Mouse (Mus musculus) hematopoietic stem cell, adult 5-6 weeks (primary cell): ENCODE results near the gene Smndc1. TPM values are rescaled to one million over a fixed set of nuclear protein-coding genes. Genes with fewer than 3 reads are reported as not detected.
"Not testable (repeated sequence)": the region's sequence is repeated elsewhere in the genome, so short reads cannot be mapped to it uniquely, and the experiment has no call there.

Experiments used
- ATAC-seq, 2 experiments: fragments of 125-278 bp in 1 of 2; replicated peaks in 1 of 2; 2 replicates each; pipeline ENCODE4 v1.8.0; 2016 to 2017; ENCODE audit warnings: inconsistent platforms in 2 of 2, mild to moderate bottlenecking in 2 of 2, moderate number of reproducible peaks in 2 of 2, low read depth in 1 of 2, moderate TSS enrichment in 1 of 2; ENCODE audit not compliant: low FRiP score in 2 of 2, poor library complexity in 2 of 2, severe bottlenecking in 2 of 2, insufficient read depth in 1 of 2, low TSS enrichment in 1 of 2
- total RNA-seq: library from RNA; stranded (forward); fragments of 172-1452, 232-1000 nt; gene quantifications from 2 replicates; pipeline ENCODE4 v1.2.3, GENCODE M21; 2017

Gene Smndc1
- total RNA-seq, 1 experiment from 2014 or later: 42.6 TPM

- not testable (repeated sequence) for ATAC-seq
Observed at GRCm38 (mm10) chr19:53394956-53395355, 4.6 kb upstream of the Smndc1 start.

DNA sequence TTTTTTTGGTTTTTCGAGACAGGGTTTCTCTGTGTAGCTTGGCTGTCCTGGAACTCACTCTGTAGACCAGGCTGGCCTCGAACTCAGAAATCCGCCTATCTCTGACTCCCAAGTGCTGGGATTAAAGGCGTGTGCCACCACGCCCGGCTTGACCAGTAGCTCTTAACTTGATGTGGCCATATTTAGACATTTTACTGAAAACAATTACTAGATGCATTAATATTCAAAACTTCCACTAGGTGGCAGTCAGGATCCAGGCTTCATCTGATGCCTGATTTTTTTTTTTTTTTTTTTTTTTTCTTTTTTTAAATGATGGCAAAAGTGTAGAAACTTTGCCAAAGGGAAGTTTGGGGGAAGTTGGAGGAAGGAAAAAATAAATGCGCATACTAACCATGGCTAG is 4.2 kb upstream of the Smndc1 start:
- ATAC-seq: no peak

DNA sequence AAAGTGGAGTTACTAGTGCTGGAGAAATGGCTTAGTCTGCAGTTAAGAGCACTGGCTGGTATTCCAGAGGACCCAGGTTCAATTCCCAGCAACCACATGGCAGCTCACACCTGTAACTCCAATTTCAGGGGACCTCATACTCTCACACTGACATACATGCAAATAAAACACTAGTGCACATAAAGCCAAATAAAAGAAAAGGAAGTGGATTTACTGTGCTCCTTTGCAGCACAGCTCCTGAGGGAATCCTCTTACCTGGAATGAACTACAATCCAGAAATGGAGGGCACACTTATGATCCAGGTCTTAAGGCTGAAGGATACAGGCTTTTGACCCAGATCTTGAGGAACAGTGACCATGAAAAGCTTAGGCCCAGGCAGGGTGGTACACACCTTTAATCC is 3.3 kb upstream of the Smndc1 start:
- no peak for ATAC-seq

DNA sequence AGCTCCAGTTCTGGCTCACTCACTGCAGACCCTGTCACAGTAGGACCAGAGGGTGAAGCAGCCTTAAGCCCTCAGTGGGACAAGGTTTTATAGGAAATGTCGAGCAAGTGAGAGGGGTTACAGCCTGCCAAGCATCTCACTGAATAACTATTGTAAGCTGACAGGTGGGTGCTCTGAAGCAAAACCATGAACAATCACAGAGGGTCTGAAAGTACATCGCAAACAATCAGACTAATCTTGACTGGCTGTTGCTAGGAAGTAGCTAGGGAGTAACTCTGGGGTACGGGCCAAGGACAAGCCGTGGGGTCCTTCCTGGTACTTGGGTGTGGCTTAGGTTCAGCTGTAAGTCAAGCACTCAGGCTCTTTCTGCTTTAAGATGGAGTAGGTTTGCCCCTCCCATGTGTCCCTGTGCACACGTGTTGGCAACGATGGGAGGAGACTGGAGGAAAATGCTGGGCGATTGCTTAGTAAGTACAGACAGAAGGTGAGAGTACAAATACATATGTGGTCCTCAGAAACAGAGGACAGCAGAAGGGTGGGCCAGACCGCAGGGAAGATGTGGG is 2.5 kb upstream of the Smndc1 start:
- no peak for ATAC-seq

DNA sequence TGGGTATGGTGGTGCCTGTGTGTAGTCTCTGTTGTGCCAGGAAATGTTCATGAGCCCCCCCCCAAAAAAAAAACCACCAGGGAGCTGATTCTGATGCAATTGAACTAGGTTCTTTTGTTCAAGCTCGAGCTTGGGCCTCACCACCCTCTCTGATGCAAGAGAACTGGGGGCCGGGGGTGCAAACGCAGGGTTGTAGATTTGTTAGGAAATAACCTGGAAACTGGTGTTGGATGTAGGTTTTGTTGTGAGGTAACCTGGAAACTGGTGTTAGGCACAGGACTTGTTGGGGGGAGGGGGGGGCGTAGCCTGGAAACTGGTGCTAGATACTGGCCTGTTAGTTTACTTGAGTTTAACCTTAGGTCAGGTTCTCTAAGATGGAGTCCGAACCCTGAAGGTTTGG is 1.4 kb upstream of the Smndc1 start:
- ATAC-seq: no peak

GRCm38 (mm10) chr19:53391386-53391785 is 1.0 kb upstream of the Smndc1 start:
- ATAC-seq: no peak

GRCm38 (mm10) chr19:53389851-53390431 is 437 bp downstream of the Smndc1 start:
- ATAC-seq: peak; percentile 20 to 33; a peak in 2 of 4 replicates

DNA sequence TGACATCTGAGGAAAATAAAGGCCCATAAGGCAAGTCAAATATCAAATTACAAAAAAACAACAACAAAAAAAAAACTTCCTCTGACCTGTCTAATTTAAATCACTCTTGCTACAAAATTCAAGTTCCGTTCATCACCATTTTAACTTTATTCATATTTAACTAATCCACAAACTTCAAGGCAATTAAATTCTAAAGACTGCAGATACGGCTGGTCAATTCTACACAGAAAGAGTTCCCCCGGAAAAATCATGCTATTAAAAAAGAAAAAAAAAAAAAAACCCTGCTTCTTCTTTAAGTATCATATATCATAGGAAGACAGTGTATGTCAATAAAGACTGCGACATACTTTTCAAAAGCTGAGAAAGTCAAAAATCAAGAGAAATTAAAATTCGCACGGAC is 961 bp downstream of the Smndc1 start:
- ATAC-seq: no peak

GRCm38 (mm10) chr19:53383336-53383735 is 7.0 kb downstream of the Smndc1 start:
- ATAC-seq: no peak

DNA sequence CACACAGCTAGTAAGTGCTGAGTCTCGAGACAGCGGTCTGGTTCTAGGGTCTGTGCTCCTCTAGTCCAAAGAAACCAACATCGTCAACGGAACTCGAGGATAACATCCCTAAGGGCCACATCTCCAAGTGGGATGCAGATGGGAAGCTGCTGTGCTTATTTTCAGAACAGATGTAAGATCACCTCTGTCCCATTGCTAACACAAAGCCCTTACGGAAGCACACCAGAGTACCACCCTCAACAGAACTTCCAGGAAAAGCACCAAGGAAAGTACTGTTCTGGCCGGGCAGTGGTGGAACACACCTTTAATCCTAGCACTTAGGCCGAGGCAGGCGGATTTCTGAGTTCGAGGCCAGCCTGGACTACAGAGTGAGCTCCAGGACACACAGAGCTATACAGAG is 12.0 kb downstream of the Smndc1 start:
- no peak for ATAC-seq

- ATAC-seq: no peak
Observed at GRCm38 (mm10) chr19:53377652-53378051, 12.7 kb downstream of the Smndc1 start.

- ATAC-seq: no peak
Observed at GRCm38 (mm10) chr19:53375816-53376215, 14.6 kb downstream of the Smndc1 start.

- ATAC-seq: no peak
Observed at GRCm38 (mm10) chr19:53375299-53375698, 15.1 kb downstream of the Smndc1 start.

GRCm38 (mm10) chr19:53373570-53373969 is 16.8 kb downstream of the Smndc1 start:
- ATAC-seq: no peak

- no peak for ATAC-seq
Observed at GRCm38 (mm10) chr19:53371666-53372065, 18.7 kb downstream of the Smndc1 start, which contains the start of gene Gm10197. Gene Gm10197, minus strand, starts transcription at chr19:53371766.

GRCm38 (mm10) chr19:53370233-53370632 is 20.1 kb downstream of the Smndc1 start:
- no peak for ATAC-seq

- peak; percentile 71 to 75 for ATAC-seq
Observed at GRCm38 (mm10) chr19:53369469-53370043, 20.8 kb downstream of the Smndc1 start.

DNA sequence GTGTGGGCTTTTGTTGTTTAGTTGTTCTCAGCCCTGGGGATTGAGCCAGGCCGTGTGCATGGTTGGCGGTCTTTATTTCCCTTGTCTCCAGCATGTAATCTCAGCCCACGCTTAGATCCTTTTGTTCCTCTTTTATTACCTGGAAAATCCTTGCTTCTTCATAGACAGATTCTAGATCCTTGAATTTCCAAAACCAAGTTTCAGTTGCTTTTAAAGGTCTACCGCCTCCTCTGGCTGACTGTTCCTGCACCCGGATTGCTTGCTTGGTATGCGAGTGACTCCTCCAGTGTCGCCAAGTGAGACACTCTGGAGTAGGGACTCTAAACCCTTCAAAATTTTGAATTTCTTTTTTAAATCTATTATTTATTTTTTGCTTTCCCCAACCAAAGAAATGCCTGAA is 23.5 kb downstream of the Smndc1 start:
- ATAC-seq: no peak
